Mouse (Mus musculus) CH12.LX (cell line): ENCODE measurements around the gene Tmem170. TPM values are rescaled to one million over a fixed set of nuclear protein-coding genes. Genes with fewer than 3 reads are reported as not detected.

Experiments
- DNase-seq: peaks from one replicate; pipeline ENCODE4 v3.0.0-alpha.2; 2013; ENCODE audit errors: extremely low read depth
- H3K27ac ChIP-seq: 2 replicates; pipeline ENCODE4 v1.5.1; 2012; ENCODE audit warnings: low read depth, mild to moderate bottlenecking, control low read depth, moderate library complexity; ENCODE audit not compliant: insufficient read depth
- H3K27me3 ChIP-seq: replicated peaks from 2 replicates; pipeline ENCODE3; 2012; ENCODE audit warnings: inconsistent platforms
- H3K36me3 ChIP-seq, 2 experiments: replicated peaks in 1 of 2; 2 replicates each; pipeline versions ENCODE3 to v1.6.1; 2012; ENCODE audit warnings: inconsistent platforms in 1 of 2, low read length in 1 of 2, mild to moderate bottlenecking in 1 of 2, mixed read lengths in 1 of 2, moderate library complexity in 1 of 2; ENCODE audit not compliant: control insufficient read depth in 1 of 2, insufficient read depth in 1 of 2
- H3K4me1 ChIP-seq, 2 experiments: 2 replicates each; pipeline ENCODE4 v1.6.1; 2012; ENCODE audit warnings: inconsistent platforms in 1 of 2, moderate library complexity in 1 of 2; ENCODE audit not compliant: insufficient read depth in 2 of 2, control insufficient read depth in 1 of 2
- H3K4me2 ChIP-seq: 2 replicates; pipeline ENCODE4 v1.6.1; 2012; ENCODE audit warnings: low read depth, mild to moderate bottlenecking, control low read depth; ENCODE audit not compliant: poor library complexity, insufficient read depth, severe bottlenecking
- H3K4me3 ChIP-seq, 3 experiments: fragments of 150-350 bp in 1 of 3; sonication (generic) in 1 of 3; replicated peaks in 1 of 3; 2 replicates each; pipeline versions ENCODE3 to v1.5.1; 2011 to 2012; ENCODE audit warnings: low read depth in 2 of 3, low read length in 2 of 3, mild to moderate bottlenecking in 2 of 3, moderate library complexity in 2 of 3, control low read depth in 1 of 3, improper control_type of control experiment in 1 of 3, inconsistent platforms in 1 of 3, mixed read lengths in 1 of 3; ENCODE audit not compliant: poor library complexity in 1 of 3
- H3K79me2 ChIP-seq: replicated peaks from 2 replicates; pipeline ENCODE4 v1.6.1; 2012; ENCODE audit warnings: mild to moderate bottlenecking, moderate library complexity; ENCODE audit not compliant: control insufficient read depth, poor library complexity, insufficient read depth, severe bottlenecking; ENCODE audit errors: extremely low read depth
- H3K9ac ChIP-seq: 2 replicates; pipeline ENCODE4 v1.6.1; 2012; ENCODE audit warnings: low read depth, mild to moderate bottlenecking, control low read depth, moderate library complexity; ENCODE audit not compliant: insufficient read depth
- H3K9me3 ChIP-seq: replicated peaks from 2 replicates; pipeline ENCODE3; 2012; ENCODE audit warnings: low read length, inconsistent platforms, mixed read lengths
- BHLHE40 ChIP-seq: IDR thresholded peaks from 2 replicates; pipeline ENCODE4 v1.6.1; 2011; ENCODE audit warnings: mild to moderate bottlenecking, low read depth, low read length, improper control_type of control experiment
- CHD1 ChIP-seq: IDR thresholded peaks from 2 replicates; pipeline ENCODE4 v1.6.1; 2012; ENCODE audit warnings: low read depth, low read length, improper control_type of control experiment, inconsistent platforms
- CTCF ChIP-seq, 2 experiments: IDR thresholded peaks in 1 of 2; conservative IDR thresholded peaks in 1 of 2; 2 replicates each; pipeline ENCODE4 v1.5.1; 2011 to 2012; ENCODE audit warnings: low read depth in 2 of 2, low read length in 2 of 2, improper control_type of control experiment in 1 of 2, inconsistent platforms in 1 of 2, mild to moderate bottlenecking in 1 of 2, moderate library complexity in 1 of 2
- E2F4 ChIP-seq: IDR thresholded peaks from 2 replicates; pipeline ENCODE4 v1.6.1; 2011; ENCODE audit warnings: low read depth, low read length, improper control_type of control experiment; ENCODE audit not compliant: insufficient replicate concordance
- EP300 ChIP-seq: IDR thresholded peaks from 2 replicates; pipeline ENCODE4 v1.6.1; 2011; ENCODE audit warnings: low read length, improper control_type of control experiment
- HCFC1 ChIP-seq: IDR thresholded peaks from 2 replicates; pipeline ENCODE4 v1.6.1; 2012; ENCODE audit warnings: low read depth, mild to moderate bottlenecking, inconsistent platforms, low read length, improper control_type of control experiment
- JUN ChIP-seq: IDR thresholded peaks from 2 replicates; pipeline ENCODE4 v1.6.1; 2011; ENCODE audit warnings: low read depth, mild to moderate bottlenecking, low read length, improper control_type of control experiment, moderate library complexity; ENCODE audit not compliant: insufficient read depth
- MAFK ChIP-seq: IDR thresholded peaks from 2 replicates; pipeline ENCODE4 v1.6.1; 2011; ENCODE audit warnings: low read length, improper control_type of control experiment; ENCODE audit not compliant: insufficient replicate concordance
- MAZ ChIP-seq: IDR thresholded peaks from 2 replicates; pipeline ENCODE4 v1.6.1; 2012; ENCODE audit warnings: low read depth, mild to moderate bottlenecking, inconsistent platforms, low read length, improper control_type of control experiment, moderate library complexity
- MXI1 ChIP-seq: IDR thresholded peaks from 2 replicates; pipeline ENCODE4 v1.6.1; 2011; ENCODE audit warnings: mild to moderate bottlenecking, low read depth, low read length, improper control_type of control experiment
- MYC ChIP-seq: IDR thresholded peaks from 2 replicates; pipeline ENCODE4 v1.6.1; 2011; ENCODE audit warnings: low read depth, mild to moderate bottlenecking, improper control_type of control experiment, low read length
- NELFE ChIP-seq: IDR thresholded peaks from 2 replicates; pipeline ENCODE4 v1.6.1; 2011; ENCODE audit warnings: low read depth, low read length, improper control_type of control experiment
- POLR2A ChIP-seq: IDR thresholded peaks from 2 replicates; pipeline ENCODE4 v1.6.1; 2011; ENCODE audit warnings: low read depth, mild to moderate bottlenecking, improper control_type of control experiment, low read length
- RCOR1 ChIP-seq: conservative IDR thresholded peaks from 2 replicates; pipeline ENCODE4 v1.6.1; 2012; ENCODE audit warnings: low read depth, mild to moderate bottlenecking, inconsistent platforms, low read length, improper control_type of control experiment
- SMC3 ChIP-seq: IDR thresholded peaks from 2 replicates; pipeline ENCODE4 v1.6.1; 2011; ENCODE audit warnings: low read depth, low read length, improper control_type of control experiment
- USF1 ChIP-seq: IDR thresholded peaks from 2 replicates; pipeline ENCODE4 v1.6.1; 2014; ENCODE audit warnings: low read depth, mild to moderate bottlenecking, inconsistent platforms, low read length, improper control_type of control experiment
- ZNF384 ChIP-seq: IDR thresholded peaks from 2 replicates; pipeline ENCODE4 v1.6.1; 2012; ENCODE audit warnings: low read depth, low read length, improper control_type of control experiment, inconsistent platforms
- dilution Hi-C: fragments of 300-500 bp; cut with MboI; formaldehyde crosslinking; loops from 2 replicates; pipeline ENCODE4 v1.14.3; 2020; ENCODE audit warnings: low sequenced_read_pairs; ENCODE audit not compliant: extremely low pct_unique_long_range_greater_than_20kb, extremely low pct_ligation_motif_present
- in situ Hi-C: fragments of 300-500 bp; cut with MboI; formaldehyde crosslinking; loops from 3 replicates; pipeline ENCODE4 v1.14.3; 2019; ENCODE audit warnings: low sequenced_read_pairs, low pct_ligation_motif_present, low pct_unique_long_range_greater_than_20kb, mixed read lengths
- polyA plus RNA-seq: library from polyadenylated mRNA; unstranded; fragments of >175 nt; gene quantifications from 2 replicates; pipeline ENCODE4 v1.2.1, GENCODE M21; 2012; ENCODE audit warnings: low read depth; ENCODE audit not compliant: insufficient read length
- total RNA-seq, 2 experiments: library from RNA; depleted of rRNA; stranded (reverse); fragments of 300-350 nt in 1 of 2; fragments of >200 nt in 1 of 2; gene quantifications; 2 replicates each; pipeline ENCODE4 v1.2.3; 2012 to 2014

The Tmem170 gene
- total and polyA plus RNA-seq, 3 experiments: 1.6 to 2.5 (median 2.4) TPM

GRCm38 (mm10) chr8:111890911-111891303, 14.4 kb upstream of the Tmem170 start:
- Histone ChIP-seq H3K9ac (no peak overlapping the region), H3K4me2 (no peak overlapping the region), H3K27ac (no peak overlapping the region), H3K4me1 (peaks cover 4 to 5% of the 10 kb centered on the region in 2 experiments), H3K27me3 (peaks cover 2% of the 10 kb centered on the region), H3K36me3 (no peaks in the 10 kb centered on the region), H3K9me3 (no peaks in the 10 kb centered on the region), H3K4me3 (no peak overlapping the region), H3K79me2 (no peaks in the 10 kb centered on the region)
- dilution Hi-C loops: no loop called here
- TF ChIP-seq POLR2A: no peak
- in situ Hi-C loops: no loop called here
- no peak for DNase-seq

GRCm38 (mm10) chr8:111889931-111890910, 13.7 kb upstream of the Tmem170 start:
- no peak overlapping the region for H3K4me3 ChIP-seq
- H3K4me2 ChIP-seq: no peak overlapping the region
- peaks cover 2% of the 10 kb centered on the region for H3K27me3 ChIP-seq
- H3K4me1 ChIP-seq: peaks cover 4 to 5% of the 10 kb centered on the region in 2 experiments
- TF ChIP-seq USF1: no peak
- TF ChIP-seq MAZ: no peak
- TF ChIP-seq CHD1: no peak
- no peak for TF ChIP-seq MYC
- TF ChIP-seq RCOR1: no peak
- no peak for TF ChIP-seq MXI1
- TF ChIP-seq E2F4: no peak
- TF ChIP-seq CTCF (conservative IDR thresholded peaks at IDR 0.05 in 1 of 2, IDR thresholded peaks at IDR 0.05 in 1 of 2; ENCODE audit: low read depth in 2 of 2, low read length in 2 of 2): no peak
- no peak for TF ChIP-seq HCFC1
- no peak for TF ChIP-seq ZNF384
- no peak for TF ChIP-seq BHLHE40
- no peak for TF ChIP-seq MAFK
- TF ChIP-seq NELFE: no peak
- no peak for TF ChIP-seq JUN
- no peak for TF ChIP-seq EP300
- TF ChIP-seq SMC3: no peak
- no peaks in the 10 kb centered on the region for H3K9me3 ChIP-seq
- dilution Hi-C loops (no loop called here), in situ Hi-C loops (no loop called here)
- no peak overlapping the region for H3K9ac ChIP-seq
- DNase-seq: no peak
- no peaks in the 10 kb centered on the region for H3K36me3 ChIP-seq
- no peaks in the 10 kb centered on the region for H3K79me2 ChIP-seq
- H3K27ac ChIP-seq: no peak overlapping the region; the same call in 1 of the 2 replicates
